Mouse (Mus musculus): ENCODE results near the gene Adra1d. TPM values are rescaled to one million over a fixed set of nuclear protein-coding genes. Genes with fewer than 3 reads are reported as not detected.

Gene Adra1d
- total and polyA plus RNA-seq, 2 experiments from 2014 or later = 0.52 to 6.7 TPM

DNA sequence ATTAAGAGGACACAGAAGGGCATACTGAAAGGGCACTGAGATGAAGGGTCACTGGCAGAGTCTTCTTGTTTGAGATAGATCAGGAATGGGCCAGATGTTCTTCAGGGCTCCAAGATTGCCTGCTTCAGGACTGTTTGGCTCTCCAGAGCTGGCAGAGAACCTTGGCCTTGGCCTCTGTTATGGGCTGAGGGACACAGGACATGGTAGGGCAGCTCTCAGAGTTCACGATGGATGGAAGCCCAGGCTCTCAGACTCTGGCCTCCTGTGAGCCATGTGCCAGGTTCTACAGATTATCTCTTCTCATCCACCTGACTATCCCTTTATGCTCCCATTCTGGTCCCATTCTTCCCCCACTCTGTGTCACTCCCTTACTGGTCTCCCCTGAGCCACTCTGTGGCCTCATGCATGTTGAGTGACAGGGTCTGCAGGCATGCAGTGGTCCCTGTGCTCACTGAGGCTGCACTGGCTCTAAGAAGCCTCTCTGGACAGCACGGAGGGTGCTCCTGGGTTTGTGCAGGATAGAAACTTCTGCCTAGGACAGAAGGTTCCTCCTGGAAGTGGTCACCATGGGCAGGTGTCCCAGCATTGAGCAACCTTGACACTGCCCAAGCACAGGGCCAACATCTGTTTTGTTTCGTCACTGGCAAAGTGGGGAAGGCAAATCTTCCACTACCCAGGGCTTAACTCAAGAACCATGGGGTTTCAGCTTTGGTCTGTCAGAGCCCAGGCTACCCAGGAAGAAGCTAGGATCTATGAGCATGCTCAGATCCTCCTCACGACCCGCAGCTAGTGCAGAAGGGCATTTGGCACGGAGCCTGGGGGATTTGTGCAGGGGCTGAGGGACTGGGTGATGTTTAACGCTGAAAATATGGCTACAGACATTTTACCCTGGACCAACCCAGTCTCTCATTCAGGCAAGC, 10.1 kb downstream of the Adra1d start:
- Histone ChIP-seq H3K27ac (ENCODE audit: low read depth) (no peak overlapping the region), H3K4me1 (ENCODE audit: control insufficient read depth, insufficient read depth) (no peaks in the 10 kb centered on the region), H3K4me3 (ENCODE audit: low read depth, low read length) (no peak overlapping the region), H3K9me3 (replicated peaks; ENCODE audit: control insufficient read depth, low read length) (no peaks in the 10 kb centered on the region), H3K4me2 (ENCODE audit: low read depth, low read length) (no peak overlapping the region), H3K36me3 (replicated peaks; ENCODE audit: control insufficient read depth, insufficient read depth, low read length) (no peaks in the 10 kb centered on the region), H3K9ac (replicated peaks; ENCODE audit: low read depth, low read length) (no peak overlapping the region), H3K27me3 (ENCODE audit: control insufficient read depth, insufficient read depth, low read length) (peaks cover 29% of the 10 kb centered on the region)
- DNase-seq (ENCODE audit: low spot score) = no peak
- ATAC-seq (ENCODE audit: insufficient read depth, low read depth) = no peak
- TF ChIP-seq CTCF (IDR thresholded peaks at IDR 0.05; ENCODE audit: low read depth) (no peak), EP300 (IDR thresholded peaks at IDR 0.05; ENCODE audit: low read depth) (no peak)
- 53% methylated on average over 7 of the region's 7 CpGs for WGBS

DNA sequence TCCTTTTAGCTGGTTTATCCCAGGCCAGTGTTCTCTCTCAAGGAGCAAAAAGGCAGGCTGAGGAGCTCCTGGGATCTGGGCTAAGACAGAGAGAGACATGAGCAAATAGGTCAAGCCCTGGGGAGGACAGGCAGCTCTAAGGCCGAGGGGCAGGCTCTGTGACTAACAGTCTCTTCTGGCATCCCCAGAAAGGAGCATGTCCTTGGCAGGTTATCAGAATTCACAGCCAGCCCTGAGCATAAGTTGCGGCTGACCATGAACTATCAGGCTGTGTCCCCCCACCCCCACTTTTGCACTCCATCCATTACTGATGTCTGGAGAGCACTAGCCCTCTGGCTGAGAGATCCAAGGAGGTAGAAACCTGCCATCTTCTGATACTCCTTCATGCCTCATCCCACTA, 11.2 kb downstream of the Adra1d start:
- Histone ChIP-seq H3K36me3 (replicated peaks; ENCODE audit: control insufficient read depth, insufficient read depth, low read length) (no peaks in the 10 kb centered on the region), H3K9ac (replicated peaks; ENCODE audit: low read depth, low read length) (no peak overlapping the region), H3K27ac (ENCODE audit: low read depth) (no peak overlapping the region), H3K27me3 (ENCODE audit: control insufficient read depth, insufficient read depth, low read length) (peaks cover 35% of the 10 kb centered on the region), H3K4me2 (ENCODE audit: low read depth, low read length) (no peak overlapping the region), H3K9me3 (replicated peaks; ENCODE audit: control insufficient read depth, low read length) (no peaks in the 10 kb centered on the region), H3K4me3 (ENCODE audit: low read depth, low read length) (no peak overlapping the region), H3K4me1 (ENCODE audit: control insufficient read depth, insufficient read depth) (peaks cover 4% of the 10 kb centered on the region; the same call in 1 of the 2 replicates)
- no peak for ATAC-seq (ENCODE audit: insufficient read depth, low read depth)
- no peak for DNase-seq (ENCODE audit: low spot score)
- TF ChIP-seq CTCF (IDR thresholded peaks at IDR 0.05; ENCODE audit: low read depth) (no peak), EP300 (IDR thresholded peaks at IDR 0.05; ENCODE audit: low read depth) (no peak)
- 14% methylated on average over 2 of the region's 2 CpGs for WGBS

DNA sequence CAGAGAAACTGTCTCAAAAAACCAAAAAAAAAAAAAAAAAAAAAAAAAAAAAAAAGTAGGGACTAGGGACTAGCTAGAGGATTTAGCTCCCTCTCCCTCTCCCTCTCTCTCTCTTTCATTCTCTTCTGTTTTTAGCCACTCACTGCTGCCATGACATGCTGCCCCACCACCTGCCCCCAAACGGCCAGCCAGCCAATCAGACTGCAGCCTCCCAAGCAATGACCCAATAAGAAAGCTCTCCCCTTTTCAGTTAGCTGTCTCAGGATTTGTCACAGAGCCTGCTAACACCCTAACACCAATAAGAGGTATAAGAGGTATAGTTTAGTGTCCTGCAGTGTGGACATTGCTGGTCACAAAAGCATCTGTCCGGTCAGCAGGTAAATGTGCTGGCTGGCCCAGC, 11.6 kb downstream of the Adra1d start:
- no peak overlapping the region for H3K9ac ChIP-seq (replicated peaks; ENCODE audit: low read depth, low read length)
- no peak overlapping the region for H3K27ac ChIP-seq (ENCODE audit: low read depth)
- H3K27me3 ChIP-seq (ENCODE audit: control insufficient read depth, insufficient read depth, low read length) = peaks cover 38% of the 10 kb centered on the region
- H3K4me2 ChIP-seq (ENCODE audit: low read depth, low read length) = no peak overlapping the region
- no peaks in the 10 kb centered on the region for H3K36me3 ChIP-seq (replicated peaks; ENCODE audit: control insufficient read depth, insufficient read depth, low read length)
- DNase-seq (ENCODE audit: low spot score) = no peak
- H3K9me3 ChIP-seq (replicated peaks; ENCODE audit: control insufficient read depth, low read length) = no peaks in the 10 kb centered on the region
- TF ChIP-seq CTCF (IDR thresholded peaks at IDR 0.05; ENCODE audit: low read depth) (no peak), EP300 (IDR thresholded peaks at IDR 0.05; ENCODE audit: low read depth) (no peak)
- H3K4me3 ChIP-seq (ENCODE audit: low read depth, low read length) = no peak overlapping the region
- H3K4me1 ChIP-seq (ENCODE audit: control insufficient read depth, insufficient read depth) = peaks cover 6% of the 10 kb centered on the region; the same call in 1 of the 2 replicates
- no peak for ATAC-seq (ENCODE audit: insufficient read depth, low read depth)
- 65% methylated on average over 2 of the region's 2 CpGs for WGBS

DNA sequence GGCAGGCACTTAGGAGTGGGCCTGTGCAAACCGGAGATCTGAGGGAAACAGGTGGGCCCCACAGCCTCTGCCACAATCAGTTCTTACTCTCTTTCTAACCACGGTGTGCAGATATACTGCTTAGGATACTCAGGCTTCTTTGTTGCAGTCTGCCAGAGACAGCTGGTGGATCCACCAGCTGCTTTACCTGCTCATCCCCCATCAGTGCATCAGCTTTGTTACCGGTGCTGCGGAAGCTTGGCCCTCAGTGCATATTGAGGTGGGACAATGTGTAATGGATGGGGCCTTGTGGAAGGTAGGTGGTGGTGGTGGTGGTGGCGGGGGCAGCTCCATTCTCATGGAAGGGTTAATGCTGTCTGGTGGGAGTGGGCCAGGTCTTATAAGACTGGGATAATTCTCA, 13.0 kb downstream of the Adra1d start:
- no peak overlapping the region for H3K4me3 ChIP-seq (ENCODE audit: low read depth, low read length)
- no peak overlapping the region for H3K4me2 ChIP-seq (ENCODE audit: low read depth, low read length)
- 83% methylated on average over 5 of the region's 5 CpGs for WGBS
- no peaks in the 10 kb centered on the region for H3K9me3 ChIP-seq (replicated peaks; ENCODE audit: control insufficient read depth, low read length)
- ATAC-seq (ENCODE audit: insufficient read depth, low read depth) (no peak), DNase-seq (ENCODE audit: low spot score) (no peak)
- peaks cover 38% of the 10 kb centered on the region for H3K27me3 ChIP-seq (ENCODE audit: control insufficient read depth, insufficient read depth, low read length)
- H3K4me1 ChIP-seq (ENCODE audit: control insufficient read depth, insufficient read depth) = peaks cover 6% of the 10 kb centered on the region; the same call in 1 of the 2 replicates
- no peaks in the 10 kb centered on the region for H3K36me3 ChIP-seq (replicated peaks; ENCODE audit: control insufficient read depth, insufficient read depth, low read length)
- H3K9ac ChIP-seq (replicated peaks; ENCODE audit: low read depth, low read length) = no peak overlapping the region
- no peak for TF ChIP-seq CTCF (IDR thresholded peaks at IDR 0.05; ENCODE audit: low read depth)
- no peak for TF ChIP-seq EP300 (IDR thresholded peaks at IDR 0.05; ENCODE audit: low read depth)
- no peak overlapping the region for H3K27ac ChIP-seq (ENCODE audit: low read depth)

DNA sequence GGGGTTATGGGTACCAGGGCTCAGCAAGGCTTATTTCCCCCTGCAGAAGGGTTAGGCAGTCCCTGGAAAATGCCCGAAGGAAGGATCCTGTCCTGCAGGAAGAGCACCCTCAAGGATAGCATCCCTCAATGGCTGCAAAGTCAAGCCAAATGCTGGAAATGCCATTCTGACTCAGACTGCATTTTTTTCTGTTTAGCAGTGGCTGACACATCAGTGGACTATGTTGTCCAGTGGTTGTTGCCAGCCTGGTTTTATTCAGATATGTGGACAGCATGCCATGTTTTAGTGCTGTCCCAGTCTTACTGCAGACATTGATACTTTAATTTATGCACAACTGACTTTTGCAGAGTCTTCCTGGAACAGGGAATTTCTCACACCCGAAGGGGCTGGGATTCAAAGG, 13.8 kb downstream of the Adra1d start:
- 55% methylated on average over 2 of the region's 2 CpGs for WGBS
- no peak for TF ChIP-seq EP300 (IDR thresholded peaks at IDR 0.05; ENCODE audit: low read depth)
- no peak for TF ChIP-seq CTCF (IDR thresholded peaks at IDR 0.05; ENCODE audit: low read depth)
- peaks cover 6% of the 10 kb centered on the region; the same call in 1 of the 2 replicates for H3K4me1 ChIP-seq (ENCODE audit: control insufficient read depth, insufficient read depth)
- ATAC-seq (ENCODE audit: insufficient read depth, low read depth) = no peak
- no peak overlapping the region for H3K9ac ChIP-seq (replicated peaks; ENCODE audit: low read depth, low read length)
- no peaks in the 10 kb centered on the region for H3K9me3 ChIP-seq (replicated peaks; ENCODE audit: control insufficient read depth, low read length)
- no peak overlapping the region for H3K27ac ChIP-seq (ENCODE audit: low read depth)
- no peak overlapping the region for H3K4me3 ChIP-seq (ENCODE audit: low read depth, low read length)
- peaks cover 38% of the 10 kb centered on the region for H3K27me3 ChIP-seq (ENCODE audit: control insufficient read depth, insufficient read depth, low read length)
- H3K4me2 ChIP-seq (ENCODE audit: low read depth, low read length) = no peak overlapping the region
- no peak for DNase-seq (ENCODE audit: low spot score)
- no peaks in the 10 kb centered on the region for H3K36me3 ChIP-seq (replicated peaks; ENCODE audit: control insufficient read depth, insufficient read depth, low read length)

Data from heart, postnatal 0 days (tissue).